Mouse (Mus musculus) embryonic facial prominence, embryonic 10.5 days (tissue): Measurements from ENCODE around the gene Prrx2. TPM values are rescaled to one million over a fixed set of nuclear protein-coding genes. Genes with fewer than 3 reads are reported as not detected.
"Not testable (repeated sequence)": the region's sequence is repeated elsewhere in the genome, so short reads cannot be mapped to it uniquely, and the experiment has no call there.

ENCODE experiments used
- DNase-seq: peaks from one replicate; pipeline ENCODE4 v3.0.0-alpha.2; 2017; ENCODE audit warnings: low spot score
- H3K27ac ChIP-seq: fragments of 300-500 bp; sonication (generic); replicated peaks from 2 replicates; pipeline ENCODE4 v1.5.1; 2016; ENCODE audit warnings: mild to moderate bottlenecking
- H3K27me3 ChIP-seq: fragments of 300-500 bp; sonication (generic); replicated peaks from 2 replicates; pipeline ENCODE4 v1.6.1; 2016; ENCODE audit warnings: low read depth, mild to moderate bottlenecking; ENCODE audit not compliant: poor library complexity, severe bottlenecking
- H3K36me3 ChIP-seq: fragments of 300-500 bp; sonication (generic); replicated peaks from 2 replicates; pipeline ENCODE4 v1.6.1; 2016; ENCODE audit warnings: mild to moderate bottlenecking, moderate library complexity
- H3K4me1 ChIP-seq: fragments of 300-500 bp; sonication (generic); 2 replicates; pipeline ENCODE4 v1.6.1; 2016
- H3K4me3 ChIP-seq: fragments of 300-500 bp; sonication (generic); 2 replicates; pipeline ENCODE4 v1.5.1; 2016; ENCODE audit warnings: mild to moderate bottlenecking, moderate library complexity
- H3K9me3 ChIP-seq: fragments of 300-500 bp; sonication (generic); 2 replicates; pipeline ENCODE4 v1.6.1; 2016; ENCODE audit warnings: mild to moderate bottlenecking
- WGBS: fragments of 180-500 bp; shearing (Covaris S2); methylation state at CpG from one replicate; pipeline ENCODE4 v1.1.7; 2016; 5-methylcytosine and 5-hydroxymethylcytosine counted together
- polyA plus RNA-seq: library from polyadenylated mRNA; unstranded; fragments of >200 nt; fragmentation: Nextera tagmentation; extraction: Ambion mirVana; gene quantifications from 2 replicates; pipeline ENCODE4 v1.2.1, GENCODE M21; 2016

Gene Prrx2
- polyA plus RNA-seq, 1 experiment from 2014 or later = 87.6 TPM

GRCm38 (mm10) chr2:30902726-30903722 lies 68.3 kb downstream of the Prrx2 start:
- peak; percentile 75 for DNase-seq
- peaks cover 40% of the 10 kb centered on the region for H3K27me3 ChIP-seq
- peaks cover 35% of the 10 kb centered on the region for H3K4me1 ChIP-seq
- WGBS = 10% methylated on average over 37 of the region's 37 CpGs
- H3K27ac ChIP-seq = peak overlapping the region; percentile 74
- H3K9me3 ChIP-seq = no peaks in the 10 kb centered on the region
- 0 out of 2 replicates have a peak, but pooled peaks cover 8% of the 10 kb centered on the region for H3K36me3 ChIP-seq
- peak overlapping the region; percentile 66 for H3K4me3 ChIP-seq

GRCm38 (mm10) chr2:30904231-30904630 lies 69.5 kb downstream of the Prrx2 start:
- H3K9me3 ChIP-seq = no peaks in the 10 kb centered on the region
- H3K4me3 ChIP-seq = no peak overlapping the region
- no peak overlapping the region for H3K27ac ChIP-seq
- 88% methylated on average over 6 of the region's 6 CpGs for WGBS
- peaks cover 40% of the 10 kb centered on the region for H3K27me3 ChIP-seq
- H3K36me3 ChIP-seq = 0 out of 2 replicates have a peak, but pooled peaks cover 8% of the 10 kb centered on the region
- DNase-seq = no peak
- H3K4me1 ChIP-seq = peaks cover 33% of the 10 kb centered on the region

- Histone ChIP-seq H3K4me3 (no peak overlapping the region), H3K27ac (no peak overlapping the region), H3K36me3 (0 out of 2 replicates have a peak, but pooled peaks cover 4% of the 10 kb centered on the region), H3K4me1 (peaks cover 38% of the 10 kb centered on the region), H3K9me3 (no peaks in the 10 kb centered on the region), H3K27me3 (peaks cover 40% of the 10 kb centered on the region)
- 86% methylated on average over 7 of the region's 7 CpGs for WGBS
- DNase-seq = no peak
These were observed 70.2 kb downstream of the Prrx2 start for GRCm38 (mm10) chr2:30904991-30905390.

DNA sequence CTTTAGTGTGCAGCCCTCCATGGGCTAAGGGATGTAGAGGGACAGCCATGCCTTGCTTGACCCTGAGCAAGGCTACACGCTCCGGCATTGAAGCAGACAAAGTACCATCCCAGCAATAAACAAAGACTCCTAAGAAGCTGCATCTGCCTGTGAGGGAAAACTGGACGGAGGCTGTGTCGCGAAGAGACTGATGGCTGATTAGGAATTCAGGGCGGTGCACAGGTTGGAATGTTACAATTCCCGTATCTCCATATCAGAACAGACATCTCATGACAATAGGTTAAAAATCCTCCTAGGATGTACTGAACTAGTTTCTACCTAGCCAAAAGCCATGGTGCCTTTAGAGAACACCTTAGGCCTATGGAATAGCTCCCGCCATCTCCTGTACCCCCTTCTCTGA lies 71.1 kb downstream of the Prrx2 start:
- Histone ChIP-seq H3K36me3 (0 out of 2 replicates have a peak, but pooled peaks cover 1% of the 10 kb centered on the region), H3K27me3 (peaks cover 37% of the 10 kb centered on the region), H3K4me1 (peaks cover 37% of the 10 kb centered on the region), H3K9me3 (no peaks in the 10 kb centered on the region), H3K4me3 (no peak overlapping the region), H3K27ac (no peak overlapping the region)
- no peak for DNase-seq
- 78% methylated on average over 8 of the region's 8 CpGs for WGBS

- Histone ChIP-seq H3K27me3 (peaks cover 30% of the 10 kb centered on the region), H3K27ac (no peak overlapping the region), H3K36me3 (no peaks in the 10 kb centered on the region), H3K4me3 (no peak overlapping the region), H3K9me3 (no peaks in the 10 kb centered on the region), H3K4me1 (peaks cover 29% of the 10 kb centered on the region)
- no peak for DNase-seq
- 69% methylated on average over 4 of the region's 4 CpGs for WGBS
These were observed 71.9 kb downstream of the Prrx2 start for GRCm38 (mm10) chr2:30906641-30907040.

DNA sequence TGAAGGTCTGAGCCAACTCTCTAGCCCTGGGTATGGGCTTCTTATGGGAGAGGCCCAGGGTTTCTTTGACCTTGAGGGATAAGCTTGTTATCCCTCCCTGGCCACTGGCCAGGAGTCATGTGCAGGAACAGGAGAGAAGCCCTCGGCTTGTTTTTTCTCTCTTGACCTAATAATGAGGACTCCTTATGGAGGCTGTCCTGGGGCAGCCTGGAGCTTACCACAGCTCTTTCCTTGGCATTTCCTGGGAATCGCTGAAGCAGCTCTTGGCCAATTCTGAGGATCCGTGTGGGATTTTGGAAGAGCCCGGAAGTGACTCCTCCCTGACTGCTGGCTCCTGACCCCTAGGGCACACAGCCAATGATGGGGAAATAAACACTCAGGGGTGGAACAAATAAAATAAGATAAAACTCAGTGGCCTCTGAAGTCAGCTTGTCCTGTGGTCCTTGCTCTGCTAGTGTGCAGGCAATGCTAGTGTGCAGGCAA lies 77.6 kb downstream of the Prrx2 start:
- H3K4me1 ChIP-seq = peaks cover 26% of the 10 kb centered on the region
- no peaks in the 10 kb centered on the region for H3K36me3 ChIP-seq
- H3K27me3 ChIP-seq = no peaks in the 10 kb centered on the region
- no peaks in the 10 kb centered on the region for H3K9me3 ChIP-seq
- peak overlapping the region; percentile 19; the same call in 1 of the 2 replicates for H3K27ac ChIP-seq
- WGBS = 40% methylated on average over 4 of the region's 4 CpGs
- no peak overlapping the region for H3K4me3 ChIP-seq
- no peak for DNase-seq

DNA sequence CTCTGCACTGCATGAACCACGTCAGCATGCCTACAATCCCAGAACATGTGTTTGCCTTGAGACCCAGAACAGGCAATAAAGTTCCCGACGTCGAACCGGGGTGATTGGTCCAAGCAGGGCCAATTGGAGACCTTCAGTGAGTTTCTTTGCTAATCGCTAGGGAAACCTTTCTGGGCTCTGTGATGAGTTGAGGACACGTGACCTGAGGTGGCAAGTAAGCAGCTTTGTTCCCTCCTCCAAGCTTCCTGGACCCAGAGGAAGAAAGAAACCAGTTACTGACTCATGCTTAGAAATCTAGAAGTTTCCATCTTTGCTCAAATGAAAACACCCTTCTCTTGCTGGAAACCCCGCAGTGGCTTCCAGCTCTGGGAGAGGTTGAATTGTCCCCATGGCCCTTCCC lies 78.2 kb downstream of the Prrx2 start:
- no peaks in the 10 kb centered on the region for H3K9me3 ChIP-seq
- WGBS = 88% methylated on average over 8 of the region's 8 CpGs
- peaks cover 32% of the 10 kb centered on the region for H3K4me1 ChIP-seq
- H3K36me3 ChIP-seq = no peaks in the 10 kb centered on the region
- no peak for DNase-seq
- no peak overlapping the region for H3K4me3 ChIP-seq
- H3K27ac ChIP-seq = 0 out of 2 replicates have a peak overlapping the region, but pooled peaks have one; percentile 19
- 0 out of 2 replicates have a peak, but pooled peaks cover 3% of the 10 kb centered on the region for H3K27me3 ChIP-seq

GRCm38 (mm10) chr2:30914836-30915235 lies 80.1 kb downstream of the Prrx2 start:
- DNase-seq = no peak
- Histone ChIP-seq H3K4me1 (peaks cover 41% of the 10 kb centered on the region), H3K9me3 (no peaks in the 10 kb centered on the region), H3K4me3 (no peak overlapping the region), H3K36me3 (no peaks in the 10 kb centered on the region), H3K27me3 (0 out of 2 replicates have a peak, but pooled peaks cover 3% of the 10 kb centered on the region), H3K27ac (peak overlapping the region; percentile 51)
- 27% methylated on average over 3 of the region's 3 CpGs for WGBS

DNA sequence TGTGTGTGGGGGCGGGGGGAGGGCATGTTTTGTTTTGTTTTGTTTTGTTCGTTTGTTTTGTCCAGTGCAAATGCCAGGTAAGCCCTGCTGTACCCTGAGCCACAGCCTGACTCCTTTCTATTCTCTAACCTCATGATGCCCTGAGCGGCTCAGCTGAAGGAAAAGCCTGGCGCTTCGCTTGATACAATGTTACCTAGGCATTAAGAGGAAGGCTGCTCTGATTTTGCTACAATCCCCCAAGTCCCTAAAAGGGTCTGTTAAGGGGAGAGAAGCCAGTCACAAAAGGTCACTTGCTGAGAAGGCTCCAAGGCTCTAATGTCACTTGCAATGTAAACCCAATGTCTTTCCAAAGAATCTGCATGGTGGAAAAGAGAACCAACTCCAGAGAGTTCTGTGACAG lies 80.6 kb downstream of the Prrx2 start:
- H3K27ac ChIP-seq = peak overlapping the region; percentile 51; the same call in 1 of the 2 replicates

DNA sequence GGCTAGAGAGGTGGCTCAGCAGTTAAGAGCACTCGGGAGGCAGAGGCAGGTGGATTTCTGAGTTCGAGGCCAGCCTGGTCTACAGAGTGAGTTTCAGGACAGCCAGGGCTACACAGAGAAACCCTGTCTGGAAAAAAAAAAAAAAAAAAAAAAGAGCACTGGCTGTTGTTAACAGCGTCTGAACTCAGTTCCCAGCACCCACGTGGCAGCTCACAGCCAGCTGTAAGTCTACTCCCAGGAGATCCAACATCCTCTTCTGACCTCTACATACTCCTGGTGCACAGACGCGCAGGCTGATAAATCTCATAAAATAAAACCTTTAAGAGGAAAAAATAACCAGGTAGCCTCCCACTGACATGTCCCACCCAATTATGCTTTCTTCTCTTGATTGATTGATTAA lies 81.2 kb downstream of the Prrx2 start:
- not testable (repeated sequence) for H3K36me3 ChIP-seq, H3K9me3 ChIP-seq, H3K27ac ChIP-seq, H3K4me3 ChIP-seq, DNase-seq, H3K27me3 ChIP-seq
- H3K4me1 ChIP-seq = peaks cover 38% of the 10 kb centered on the region
- WGBS = 79% methylated on average over 6 of the region's 6 CpGs

More for the DNA sequence above, 80.6 kb downstream of the Prrx2 start:
- H3K9me3 ChIP-seq = no peaks in the 10 kb centered on the region
- H3K4me3 ChIP-seq = no peak overlapping the region
- H3K27me3 ChIP-seq = 0 out of 2 replicates have a peak, but pooled peaks cover 3% of the 10 kb centered on the region
- no peaks in the 10 kb centered on the region for H3K36me3 ChIP-seq
- peaks cover 38% of the 10 kb centered on the region for H3K4me1 ChIP-seq
- DNase-seq = no peak
- 74% methylated on average over 5 of the region's 5 CpGs for WGBS

DNA sequence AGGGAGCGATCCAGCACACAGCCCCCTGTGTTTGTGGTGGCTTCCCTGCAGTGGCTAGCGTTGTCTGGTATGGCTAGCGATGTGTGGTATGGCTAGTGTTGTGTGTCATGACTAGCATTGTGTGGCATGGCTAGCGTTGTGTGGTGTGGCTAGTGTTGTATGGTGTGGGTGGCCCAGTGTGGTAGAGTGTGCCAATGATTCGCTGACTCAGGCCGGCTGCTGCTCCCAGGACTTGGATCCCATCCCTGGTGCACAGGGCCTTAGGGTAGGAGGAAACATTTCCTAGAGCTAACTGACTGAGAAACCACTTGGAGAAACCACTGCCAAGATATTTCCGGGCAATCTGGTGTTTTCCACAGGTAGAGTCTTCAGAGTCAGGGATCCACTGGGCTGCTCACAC lies 82.9 kb downstream of the Prrx2 start:
- H3K27me3 ChIP-seq = 0 out of 2 replicates have a peak, but pooled peaks cover 3% of the 10 kb centered on the region
- peak overlapping the region; percentile 80; the same call in 1 of the 2 replicates for H3K27ac ChIP-seq
- H3K9me3 ChIP-seq = no peaks in the 10 kb centered on the region
- WGBS = 88% methylated on average over 7 of the region's 7 CpGs
- H3K4me1 ChIP-seq = peaks cover 31% of the 10 kb centered on the region
- no peak for DNase-seq
- no peak overlapping the region for H3K4me3 ChIP-seq
- no peaks in the 10 kb centered on the region for H3K36me3 ChIP-seq

- WGBS = 59% methylated on average over 6 of the region's 6 CpGs
- Histone ChIP-seq H3K27ac (peak overlapping the region; percentile 80), H3K9me3 (no peaks in the 10 kb centered on the region)
These were observed 83.4 kb downstream of the Prrx2 start for GRCm38 (mm10) chr2:30918126-30918525.

More at GRCm38 (mm10) chr2:30918126-30918525, 83.4 kb downstream of the Prrx2 start:
- no peak for DNase-seq
- Histone ChIP-seq H3K4me3 (no peak overlapping the region), H3K4me1 (peaks cover 30% of the 10 kb centered on the region), H3K27me3 (0 out of 2 replicates have a peak, but pooled peaks cover 3% of the 10 kb centered on the region), H3K36me3 (no peaks in the 10 kb centered on the region)
